Mouse (Mus musculus): Measurements from ENCODE around the gene Mst1.

Gene Mst1

DNA sequence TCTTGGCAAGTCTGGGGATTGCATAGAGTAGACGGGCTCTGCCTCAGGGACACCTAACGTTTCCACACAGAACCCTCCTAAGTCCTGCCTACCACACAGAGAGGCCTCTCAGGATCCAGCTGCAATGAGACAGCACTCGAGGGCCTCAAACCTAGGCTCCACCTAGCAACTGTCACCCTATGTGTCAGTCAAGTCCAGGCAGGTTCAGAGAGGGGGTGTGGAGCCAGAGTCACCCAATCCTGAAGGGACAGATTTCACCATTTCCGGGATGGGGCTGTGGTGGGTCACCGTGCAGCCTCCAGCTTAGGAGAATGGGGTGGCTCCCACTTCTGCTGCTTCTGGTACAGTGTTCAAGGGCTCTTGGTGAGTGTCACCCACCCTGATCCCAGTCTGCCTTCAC lies at the start of gene Mst1:
Gene Mst1, plus strand, starts transcription at position 269 of the 400 bp plus-strand sequence.
- DNase-seq (ENCODE audit: low spot score) = no peak

DNA sequence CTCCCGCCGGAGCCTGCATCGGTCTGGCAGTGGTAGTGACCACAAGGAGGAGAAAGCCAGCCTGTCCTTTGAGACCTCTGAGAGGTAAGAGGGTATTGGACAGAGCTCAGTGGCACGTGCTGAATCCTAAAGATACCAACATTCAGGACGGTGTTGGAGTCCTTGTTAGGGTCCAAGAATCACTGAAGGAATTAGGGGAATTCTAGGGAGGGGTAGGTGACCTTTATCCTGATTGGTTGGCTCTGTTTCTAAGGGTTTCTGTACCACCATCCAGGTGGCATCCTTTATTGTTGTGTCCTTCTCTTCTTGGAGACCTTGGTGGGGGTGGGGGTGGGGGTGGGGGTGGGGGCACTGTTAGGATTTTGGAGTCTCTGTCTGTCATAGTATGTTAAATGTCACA lies 48.1 kb upstream of the Mst1 start:
- no peak for DNase-seq (ENCODE audit: low spot score)

DNA sequence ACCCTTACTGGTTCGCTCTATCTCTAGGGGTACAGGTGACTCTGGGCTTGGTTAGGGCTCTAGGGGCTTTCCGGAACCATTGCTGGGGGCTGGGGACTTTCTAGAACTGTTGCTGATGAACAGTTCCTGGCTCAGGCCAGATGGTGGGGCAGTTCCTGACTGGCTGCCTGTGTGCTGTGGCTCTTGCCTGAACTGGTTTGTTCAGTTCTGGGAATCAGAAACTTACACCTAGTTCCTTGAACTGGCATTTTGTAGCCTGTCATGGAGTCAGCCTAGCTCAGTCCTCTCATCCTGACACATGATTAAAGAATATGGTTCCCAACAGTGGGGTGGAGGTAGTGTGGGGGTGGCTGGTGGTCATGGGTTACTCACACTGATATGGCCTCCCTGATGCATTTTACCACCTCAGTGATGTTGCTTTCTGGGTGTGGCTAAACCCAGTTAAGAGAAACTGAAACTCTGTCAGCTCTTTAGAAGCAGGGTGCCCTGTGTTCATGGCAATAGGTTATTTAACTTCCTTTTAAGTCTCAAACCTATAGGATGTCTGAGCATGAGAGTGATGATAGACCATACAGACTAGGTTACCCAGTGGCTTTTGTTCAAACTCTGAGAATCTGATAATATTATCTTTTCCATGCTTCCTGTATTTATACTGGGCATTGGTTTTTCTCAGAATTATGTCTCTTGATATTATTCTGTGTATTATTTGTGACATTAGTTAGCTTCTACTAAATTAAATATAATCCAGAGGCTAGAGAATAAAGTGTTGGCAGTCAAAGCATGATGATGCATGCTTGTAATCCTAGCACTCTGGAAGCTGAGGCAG lies 44.7 kb upstream of the Mst1 start:
- no peak for DNase-seq (ENCODE audit: low spot score)

DNA sequence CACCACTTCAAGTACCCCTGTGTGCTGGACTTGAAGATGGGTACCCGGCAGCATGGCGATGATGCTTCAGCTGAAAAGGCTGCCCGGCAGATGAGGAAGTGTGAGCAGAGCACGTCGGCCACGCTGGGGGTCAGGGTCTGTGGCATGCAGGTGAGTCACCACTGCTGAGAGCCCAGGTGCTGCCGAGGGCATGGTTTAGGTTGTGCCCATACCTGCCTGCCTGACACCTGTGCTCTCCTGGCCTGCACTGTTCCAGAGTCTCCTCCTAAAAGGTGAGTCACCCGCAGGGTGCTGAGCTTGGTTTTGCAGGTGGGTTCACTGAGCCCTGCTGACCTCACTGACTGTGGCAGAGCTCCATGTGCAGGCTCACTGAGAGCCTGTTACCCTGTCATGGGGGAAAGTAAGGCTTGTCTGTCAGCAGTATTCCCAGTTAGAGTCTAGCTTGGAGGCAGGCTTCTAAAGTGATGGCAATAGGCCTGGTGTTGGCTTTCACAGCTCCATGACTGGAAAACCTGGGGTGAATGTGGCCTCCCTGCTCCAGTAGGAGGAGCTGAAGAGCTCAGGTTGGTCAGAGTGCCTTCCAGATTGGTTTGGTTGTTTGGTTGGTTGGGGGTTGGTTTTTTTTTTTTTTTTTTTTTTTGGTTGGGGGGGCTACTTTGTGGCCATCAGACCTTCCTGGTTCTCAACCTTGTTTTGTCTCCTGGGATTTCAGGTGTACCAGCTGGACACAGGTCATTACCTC lies 35.3 kb upstream of the Mst1 start:
- DNase-seq (ENCODE audit: low spot score) = no peak

DNA sequence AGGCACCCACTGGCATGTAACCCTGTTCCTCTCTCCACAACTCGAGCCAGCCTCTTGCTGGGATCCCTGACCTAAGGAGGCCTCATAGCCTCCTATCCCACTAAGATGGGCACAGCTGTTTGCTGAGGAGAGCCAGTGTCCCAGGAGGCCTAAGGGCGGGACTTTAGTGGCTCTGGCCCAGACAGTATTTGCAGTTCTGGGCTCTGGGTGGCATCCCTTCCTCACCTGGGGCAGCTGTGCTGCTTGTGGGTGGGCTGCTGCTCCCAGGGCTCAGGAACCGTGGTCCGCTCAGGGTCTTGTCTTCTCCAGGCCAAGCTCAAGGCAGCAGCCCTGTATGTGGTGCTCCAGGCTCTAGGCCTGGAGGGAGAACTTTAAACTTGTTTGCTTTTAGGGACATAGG lies 33.7 kb upstream of the Mst1 start:
- DNase-seq (ENCODE audit: low spot score) = no peak

DNA sequence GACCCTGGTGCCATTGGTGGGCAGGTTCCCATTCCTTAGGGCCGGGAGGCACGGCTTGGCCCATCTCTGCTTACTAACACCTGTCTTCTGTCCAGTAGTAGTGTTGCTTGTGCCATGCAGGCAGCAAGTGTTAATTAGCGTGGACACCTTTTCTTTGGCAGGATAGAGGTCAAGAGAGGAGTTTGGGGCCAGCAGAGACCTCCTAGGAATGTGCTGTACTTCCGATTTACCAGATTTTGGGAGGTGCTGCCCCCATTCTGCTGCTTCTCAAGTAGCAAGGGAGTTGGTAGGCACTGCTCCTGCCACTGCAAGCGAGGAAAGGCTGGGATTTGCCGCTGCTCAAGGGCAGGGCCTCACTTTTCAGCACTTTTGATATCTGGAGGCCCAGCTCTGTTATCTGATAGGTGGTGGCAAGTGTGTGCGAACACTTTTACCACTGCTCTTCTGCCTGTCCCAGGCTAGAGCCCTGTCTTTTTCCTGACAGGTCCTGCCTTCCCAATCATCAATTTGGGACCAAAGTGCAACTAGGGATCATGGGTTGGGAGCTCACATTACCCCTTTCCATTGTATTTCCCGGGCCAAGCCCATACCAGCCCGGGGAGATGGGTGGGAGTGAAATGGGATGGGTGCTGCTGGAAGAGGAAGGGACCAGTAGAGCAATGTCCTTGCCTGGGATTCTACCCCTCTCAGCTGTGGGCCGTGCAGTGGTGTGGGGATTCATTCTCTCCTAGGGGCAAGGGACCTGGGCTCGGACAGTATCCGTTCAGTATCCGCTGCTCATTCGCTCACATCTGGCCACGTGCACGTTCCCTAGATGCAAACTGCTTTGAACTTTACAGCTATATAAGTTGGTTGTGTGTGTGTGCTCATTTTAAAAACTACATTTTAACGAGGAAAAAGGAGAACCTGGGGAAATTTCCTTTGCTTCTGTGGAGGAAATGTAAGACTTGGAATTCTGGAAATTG lies 32.4 kb upstream of the Mst1 start:
- DNase-seq (ENCODE audit: low spot score) = no peak

DNA sequence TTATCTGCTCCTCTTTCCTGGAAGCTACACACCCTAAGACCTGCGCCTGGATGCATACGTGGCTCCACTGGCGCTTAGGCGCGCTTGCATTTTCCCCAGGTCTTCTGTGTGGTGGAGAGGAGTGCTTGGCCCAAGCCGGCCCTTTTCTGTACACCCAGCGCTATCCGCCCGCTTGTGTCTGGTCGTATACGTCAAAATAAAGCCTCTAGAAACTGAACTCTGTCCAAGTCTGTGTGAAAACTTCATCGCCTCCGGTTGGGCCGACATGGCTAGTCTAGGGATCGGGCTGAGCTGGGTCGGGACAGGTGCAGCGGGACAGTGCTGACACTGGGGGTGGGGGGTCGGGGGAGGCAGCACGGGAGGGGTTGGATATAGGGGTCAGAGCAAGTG lies 31.7 kb upstream of the Mst1 start:
- DNase-seq (ENCODE audit: low spot score) = peak; percentile 54

DNA sequence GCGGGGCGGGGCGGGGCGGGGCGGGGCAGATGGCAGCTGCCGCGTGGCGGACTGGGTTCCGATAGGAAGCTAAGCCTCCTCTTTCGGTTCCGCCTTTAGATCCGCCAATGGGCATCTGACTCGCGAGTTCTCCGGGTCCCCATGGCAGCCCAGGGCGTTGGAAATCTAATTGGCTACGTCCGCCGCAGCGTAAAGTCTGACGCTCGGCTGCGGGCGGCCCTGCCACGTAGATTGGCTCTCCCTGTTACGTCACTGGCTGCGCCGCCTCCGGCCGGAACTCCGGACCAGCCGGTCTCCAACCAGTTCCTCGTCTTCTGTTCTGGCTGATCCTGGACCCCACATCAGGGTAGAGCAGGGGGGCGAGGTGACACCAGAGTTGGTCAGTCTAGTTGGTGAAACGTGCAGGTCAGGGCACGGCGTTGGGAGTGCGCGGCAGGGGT lies 31.2 kb upstream of the Mst1 start, which contains the start of gene Gmppb:
Gene Gmppb, plus strand, starts transcription at position 227 of the 440 bp plus-strand sequence.
- DNase-seq (ENCODE audit: low spot score) = peak; percentile 98

DNA sequence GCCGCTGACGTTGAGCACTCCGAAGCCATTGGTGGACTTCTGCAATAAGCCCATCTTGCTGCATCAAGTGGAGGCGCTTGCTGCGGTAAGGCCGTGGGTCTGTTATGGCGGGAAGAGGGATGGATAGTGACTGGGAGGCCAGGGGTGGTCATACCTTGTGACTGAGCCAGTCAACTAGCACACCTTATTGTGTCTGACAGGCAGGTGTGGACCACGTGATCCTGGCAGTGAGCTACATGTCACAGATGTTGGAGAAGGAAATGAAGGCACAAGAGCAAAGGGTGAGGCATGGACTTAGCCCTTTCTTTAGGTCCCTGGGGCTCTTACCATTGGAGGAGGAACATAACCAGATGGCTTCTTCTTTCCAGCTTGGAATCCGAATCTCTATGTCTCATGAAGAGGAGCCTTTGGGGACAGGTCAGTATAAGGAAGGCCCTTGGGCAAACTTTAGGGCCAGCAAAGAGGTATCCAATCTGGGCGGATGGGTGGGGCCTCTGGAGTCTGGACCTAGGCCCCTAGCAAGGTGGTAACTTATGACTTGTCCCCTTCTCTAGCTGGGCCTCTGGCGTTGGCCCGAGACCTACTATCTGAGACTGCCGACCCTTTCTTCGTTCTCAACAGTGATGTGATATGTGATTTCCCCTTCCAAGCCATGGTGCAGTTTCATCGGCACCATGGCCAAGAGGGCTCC lies 30.5 kb upstream of the Mst1 start:
- DNase-seq (ENCODE audit: low spot score) = no peak

DNA sequence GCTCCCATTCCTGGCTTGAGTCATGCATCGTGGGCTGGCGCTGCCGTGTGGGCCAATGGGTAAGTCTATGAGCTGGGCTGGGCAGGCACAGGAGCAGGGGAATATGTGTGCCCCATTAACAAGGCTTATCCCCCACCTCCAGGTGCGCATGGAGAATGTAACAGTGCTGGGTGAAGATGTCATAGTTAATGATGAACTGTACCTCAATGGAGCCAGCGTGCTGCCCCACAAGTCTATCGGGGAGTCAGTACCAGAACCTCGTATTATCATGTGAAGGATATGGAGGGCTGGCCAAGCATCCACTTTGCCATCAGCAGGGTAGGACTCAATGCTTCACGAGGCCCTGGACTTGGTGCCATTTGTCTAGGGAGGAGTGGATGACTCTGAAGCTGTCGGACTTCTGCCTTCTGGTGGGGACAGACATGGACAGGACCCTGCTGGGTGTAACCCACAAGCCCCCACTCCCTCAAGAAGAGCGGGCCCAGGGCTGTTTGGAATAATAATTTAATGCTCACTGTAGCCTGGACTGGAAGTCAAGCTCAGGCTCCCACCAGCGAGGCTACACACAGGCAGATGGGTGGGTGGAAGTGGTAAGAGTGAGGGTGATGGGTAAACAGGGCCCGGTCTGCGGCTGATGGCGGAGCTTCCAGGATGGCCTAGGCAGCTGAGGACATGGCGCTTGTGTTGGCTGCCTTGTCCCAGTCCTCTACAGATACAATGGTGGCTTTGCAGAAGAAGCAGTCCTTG lies 28.9 kb upstream of the Mst1 start:
- DNase-seq (ENCODE audit: low spot score) = no peak

DNA sequence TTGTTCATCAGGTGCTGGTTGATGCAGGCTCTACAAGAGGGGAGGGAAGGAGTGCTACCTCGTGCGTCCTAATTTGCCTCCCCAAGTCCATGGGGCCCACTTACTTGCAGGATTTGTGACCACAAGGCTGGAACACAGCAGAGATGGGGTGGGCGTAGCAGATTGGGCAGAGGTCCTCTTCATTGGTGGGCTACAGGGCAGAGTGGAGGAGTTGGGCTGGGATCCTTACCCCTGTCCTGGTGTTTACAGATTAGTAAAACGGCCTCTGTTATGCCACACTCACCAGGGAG lies 28.4 kb upstream of the Mst1 start:
- DNase-seq (ENCODE audit: low spot score) = no peak

DNA sequence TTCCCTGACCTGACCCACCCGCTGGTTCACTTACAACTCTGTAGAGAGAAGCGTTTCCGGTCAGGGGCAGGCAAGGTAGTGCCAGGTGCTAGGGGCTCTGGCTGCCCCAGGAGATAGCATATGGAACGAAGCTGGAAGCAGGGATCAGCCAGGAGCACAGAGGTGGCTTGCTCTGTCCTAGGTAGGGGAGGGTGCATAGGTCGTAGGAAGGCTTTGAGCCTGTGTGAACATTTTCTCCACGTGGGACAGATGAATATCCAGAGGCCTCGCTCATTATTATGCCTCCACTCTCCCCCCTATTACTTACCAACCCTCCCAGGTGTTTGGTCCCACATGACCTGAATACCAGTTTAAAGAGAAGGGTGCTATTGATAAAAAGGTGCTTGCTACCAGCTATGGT lies 27.8 kb upstream of the Mst1 start:
- DNase-seq (ENCODE audit: low spot score) = no peak

DNA sequence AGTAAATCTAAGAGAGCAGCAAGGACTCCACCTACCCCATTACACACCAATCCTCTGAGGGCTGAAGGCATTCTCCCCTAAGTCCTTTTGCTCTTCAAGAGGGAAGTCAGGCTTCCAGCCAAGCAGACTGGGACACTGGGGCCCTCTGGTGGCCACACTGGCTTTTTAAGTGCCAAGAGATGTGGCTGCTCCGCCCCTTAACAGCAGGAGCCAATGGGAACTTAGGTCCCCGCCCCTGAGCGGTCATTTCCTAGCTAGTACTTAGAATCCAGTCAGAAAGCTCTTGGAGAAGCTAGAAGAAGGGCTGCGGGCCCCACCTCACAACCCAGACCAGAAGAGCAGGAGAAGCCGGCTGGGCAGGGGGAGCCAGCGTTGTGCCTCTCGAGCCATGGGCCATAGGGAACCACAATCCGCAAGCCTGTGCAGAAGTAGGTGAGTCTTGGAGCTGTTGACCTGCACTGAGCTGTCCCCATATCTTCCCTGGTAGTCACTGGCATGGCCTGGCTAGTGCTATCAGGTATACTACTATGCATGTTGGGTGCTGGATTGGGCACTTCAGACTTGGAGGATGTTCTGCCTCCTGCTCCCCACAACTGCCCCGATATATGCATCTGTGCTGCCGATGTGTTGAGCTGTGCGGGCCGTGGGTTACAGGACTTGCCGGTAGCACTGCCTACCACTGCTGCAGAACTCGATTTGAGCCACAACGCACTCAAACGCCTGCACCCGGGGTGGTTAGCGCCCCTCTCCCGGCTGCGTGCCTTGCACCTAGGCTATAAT lies 27.2 kb upstream of the Mst1 start, which contains the start of gene Amigo3:
Gene Amigo3, plus strand, starts transcription at position 275 of the 780 bp plus-strand sequence.
- peak; percentile 98 for DNase-seq (ENCODE audit: low spot score)

DNA sequence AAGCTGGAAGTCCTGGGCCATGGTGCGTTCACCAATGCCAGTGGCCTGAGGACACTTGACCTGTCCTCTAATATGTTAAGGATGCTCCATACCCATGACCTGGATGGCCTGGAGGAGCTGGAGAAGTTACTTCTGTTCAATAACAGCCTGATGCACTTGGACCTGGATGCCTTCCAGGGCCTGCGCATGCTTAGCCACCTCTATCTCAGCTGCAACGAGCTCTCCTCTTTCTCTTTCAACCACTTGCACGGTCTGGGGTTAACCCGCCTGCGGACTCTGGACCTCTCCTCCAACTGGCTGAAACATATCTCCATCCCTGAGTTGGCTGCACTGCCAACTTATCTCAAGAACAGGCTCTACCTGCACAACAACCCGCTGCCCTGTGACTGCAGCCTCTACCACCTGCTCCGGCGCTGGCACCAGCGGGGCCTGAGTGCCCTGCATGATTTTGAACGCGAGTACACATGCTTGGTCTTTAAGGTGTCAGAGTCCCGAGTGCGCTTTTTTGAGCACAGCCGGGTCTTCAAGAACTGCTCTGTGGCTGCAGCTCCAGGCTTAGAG lies 26.5 kb upstream of the Mst1 start:
- DNase-seq (ENCODE audit: low spot score) = no peak

DNA sequence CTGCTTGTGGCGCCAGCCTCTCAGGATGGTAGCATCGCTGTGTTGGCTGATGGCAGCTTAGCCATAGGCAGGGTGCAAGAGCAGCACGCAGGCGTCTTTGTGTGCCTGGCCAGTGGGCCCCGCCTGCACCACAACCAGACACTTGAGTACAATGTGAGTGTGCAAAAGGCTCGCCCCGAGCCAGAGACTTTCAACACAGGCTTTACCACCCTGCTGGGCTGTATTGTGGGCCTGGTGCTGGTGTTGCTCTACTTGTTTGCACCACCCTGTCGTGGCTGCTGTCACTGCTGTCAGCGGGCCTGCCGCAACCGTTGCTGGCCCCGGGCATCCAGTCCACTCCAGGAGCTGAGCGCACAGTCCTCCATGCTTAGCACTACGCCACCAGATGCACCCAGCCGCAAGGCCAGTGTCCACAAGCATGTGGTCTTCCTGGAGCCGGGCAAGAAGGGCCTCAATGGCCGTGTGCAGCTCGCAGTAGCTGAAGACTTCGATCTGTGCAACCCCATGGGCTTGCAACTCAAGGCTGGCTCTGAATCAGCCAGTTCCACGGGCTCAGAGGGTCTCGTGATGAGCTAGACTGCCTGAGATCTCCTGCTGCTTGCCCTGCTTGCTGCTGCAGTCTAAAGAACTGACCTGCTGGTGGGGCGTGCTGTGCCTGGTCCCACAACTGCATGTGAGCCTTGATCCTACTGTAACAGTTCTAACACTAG lies 25.8 kb upstream of the Mst1 start:
- DNase-seq (ENCODE audit: low spot score) = no peak

DNA sequence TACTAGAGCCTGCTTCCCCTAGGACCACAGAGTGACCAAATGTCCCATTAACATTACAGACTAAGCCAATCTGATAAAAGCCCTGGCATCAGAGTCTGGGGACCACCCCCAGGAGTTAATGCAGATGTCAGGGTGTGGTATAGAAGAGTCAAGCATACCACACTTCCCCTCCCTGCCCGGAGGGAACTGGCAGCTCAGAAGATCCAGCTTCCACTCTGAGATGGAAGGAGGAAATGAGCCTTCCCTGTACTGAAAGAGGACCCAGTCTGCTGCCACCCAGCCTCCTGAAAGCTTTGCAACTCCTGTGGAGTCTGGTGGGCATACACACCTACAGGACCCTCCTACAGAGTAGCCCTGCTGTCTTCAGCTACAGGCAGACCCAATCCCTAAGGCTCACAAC lies 25.2 kb upstream of the Mst1 start:
- DNase-seq (ENCODE audit: low spot score) = no peak

DNA sequence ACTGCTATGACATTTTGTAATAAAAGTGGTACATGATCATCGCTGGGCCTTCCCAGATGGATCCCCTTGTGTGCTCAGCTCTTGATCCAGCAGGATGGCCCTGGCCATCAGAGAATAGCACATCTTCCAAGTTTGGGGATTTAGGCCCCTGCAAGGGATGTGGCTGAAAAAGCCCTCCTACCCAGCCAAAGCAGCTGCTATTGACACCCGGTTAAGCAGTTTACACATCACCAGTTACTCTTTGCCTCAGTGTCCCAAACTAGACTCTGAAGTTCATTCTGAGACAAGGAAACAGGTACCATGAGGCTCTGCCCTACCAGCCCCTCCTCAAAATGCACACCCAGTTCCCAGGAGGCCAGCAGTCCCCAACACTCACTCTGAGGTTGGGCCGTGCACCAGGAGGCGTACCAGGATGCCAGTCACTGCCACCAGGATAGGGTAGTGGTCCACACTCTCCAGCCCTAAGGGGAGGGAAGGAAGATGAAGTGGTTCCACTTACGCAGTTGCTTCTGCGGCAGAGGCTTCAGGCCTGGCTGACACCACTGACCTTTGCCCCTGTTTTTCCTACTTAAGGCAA lies 24.5 kb upstream of the Mst1 start:
- DNase-seq (ENCODE audit: low spot score) = no peak

DNA sequence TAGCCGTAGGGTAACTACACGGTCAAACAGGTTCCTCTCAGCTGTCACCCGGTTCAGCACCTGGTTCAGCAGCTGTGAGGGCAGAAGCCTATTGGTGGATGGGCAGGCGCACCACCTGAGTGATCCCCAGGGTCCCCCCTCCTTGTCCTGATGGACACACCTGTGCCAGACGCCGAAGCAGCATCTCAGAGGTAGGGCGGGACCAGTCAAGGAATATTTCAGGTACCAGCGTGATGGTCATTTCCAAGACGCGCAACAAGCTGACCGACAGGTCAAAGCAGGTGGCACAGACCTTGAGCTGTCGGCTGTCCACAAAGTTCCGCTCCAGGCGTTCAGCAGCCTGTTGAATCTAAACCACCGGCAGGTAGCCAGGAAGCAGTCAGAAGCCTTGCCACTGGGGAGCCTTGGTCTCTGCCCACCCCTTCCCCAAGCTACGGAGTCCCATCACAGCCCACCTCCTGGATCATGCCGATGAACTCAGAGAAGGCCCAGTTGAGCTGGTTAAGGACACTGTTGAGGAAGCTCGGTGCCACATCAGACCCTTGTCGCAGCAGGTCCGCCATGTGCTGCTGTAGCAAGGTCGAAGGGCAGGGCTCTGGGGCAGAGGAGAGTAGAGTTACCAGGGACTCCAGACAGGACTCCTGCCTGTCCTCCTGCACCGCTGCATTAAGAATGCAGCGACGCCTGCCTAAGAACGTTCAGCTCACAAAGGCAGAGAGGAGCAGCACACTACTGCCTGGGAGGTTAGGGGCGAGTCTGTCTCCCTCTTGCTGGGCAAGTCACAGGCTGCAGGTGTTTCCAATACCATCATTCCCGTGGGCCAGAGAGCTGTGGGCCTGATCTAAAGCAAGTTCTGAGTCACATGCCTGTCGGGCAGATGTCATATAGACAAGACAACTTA lies 23.6 kb upstream of the Mst1 start:
- no peak for DNase-seq (ENCODE audit: low spot score)

Data from embryo, embryonic 10.5 days (tissue).